Mouse (Mus musculus) NIH3T3 (cell line): ENCODE data around the gene Lrrc40.
"Not testable (repeated sequence)": the region's sequence is repeated elsewhere in the genome, so short reads cannot be mapped to it uniquely, and the experiment has no call there.

Experiments
- DNase-seq: peaks from one replicate; pipeline ENCODE4 v3.0.0-alpha.2; 2012; ENCODE audit warnings: low read depth

Lrrc40 gene

GRCm38 (mm10) chr3:158091601-158092000, 55.1 kb downstream of the Lrrc40 start:
- DNase-seq, result no peak

- DNase-seq, result no peak
Observed at GRCm38 (mm10) chr3:158093919-158094318, 57.5 kb downstream of the Lrrc40 start.

- DNase-seq, result not testable (repeated sequence)
Observed at GRCm38 (mm10) chr3:158102043-158102442, 65.6 kb downstream of the Lrrc40 start.

GRCm38 (mm10) chr3:158102530-158102929, 66.1 kb downstream of the Lrrc40 start:
- not testable (repeated sequence) for DNase-seq

GRCm38 (mm10) chr3:158103467-158103866, 67.0 kb downstream of the Lrrc40 start:
- no peak for DNase-seq

- DNase-seq, result no peak
Observed at GRCm38 (mm10) chr3:158105260-158105659, 68.8 kb downstream of the Lrrc40 start.
